Mouse (Mus musculus) bone marrow, adult 2 months (tissue): ENCODE measurements around the gene Khnyn.

ENCODE experiments used
- CTCF ChIP-seq: fragments of 200-500 bp; IDR thresholded peaks from 2 replicates; pipeline ENCODE4 v1.5.1; 2011; ENCODE audit warnings: low read length, control low read depth; ENCODE audit not compliant: control insufficient read depth, insufficient read depth
- POLR2A ChIP-seq: fragments of 200-500 bp; IDR thresholded peaks from 2 replicates; pipeline ENCODE4 v1.6.1; 2011; ENCODE audit warnings: low read depth, mild to moderate bottlenecking, control low read depth, low read length, borderline replicate concordance; ENCODE audit not compliant: control insufficient read depth

DNA sequence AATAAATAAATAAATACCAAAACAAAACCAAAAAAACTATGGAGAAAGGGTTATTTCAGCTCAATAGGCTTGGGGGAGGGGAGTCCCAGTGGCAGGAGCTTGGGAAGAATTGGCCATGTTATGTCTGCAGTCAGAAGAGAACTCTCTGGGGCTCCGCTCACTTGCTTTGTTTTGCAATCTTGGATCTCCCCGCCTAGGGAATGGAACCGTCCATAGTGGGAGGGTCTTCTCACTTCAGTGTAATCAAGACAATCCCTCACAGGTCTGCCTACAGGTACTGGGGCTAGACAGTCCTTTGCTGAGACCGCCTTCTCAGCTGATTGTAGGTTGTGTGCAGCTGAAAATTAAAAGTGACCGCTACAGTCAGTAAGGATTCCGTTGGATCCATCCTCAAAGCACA is 15.2 kb upstream of the Khnyn start:
- TF ChIP-seq CTCF (no peak), POLR2A (no peak)
